Mouse (Mus musculus) adrenal gland, postnatal 36 days (tissue): Measurements from ENCODE around the gene Sh3bp2. TPM values are rescaled to one million over a fixed set of nuclear protein-coding genes. Genes with fewer than 3 reads are reported as not detected.

ENCODE experiments used
- microRNA-seq: library from miRNA; unstranded; fragments of <30 nt; microRNA quantifications from one replicate; pipeline ENCODE4 v1.2.0, GENCODE M21; 2021
- total RNA-seq, 2 experiments: library from RNA; stranded (reverse); gene quantifications; 2 replicates each; pipeline ENCODE4 v1.2.3; 2021

The Sh3bp2 gene
- total RNA-seq, 2 experiments from 2014 or later = 15.4 to 17.3 TPM

Small RNA genes lying within 50 kb of the gene (microRNA-seq; reads per million reads assigned to microRNA genes)
- not detected for gene Mir7036b

Other genes starting within 250 kb of the Sh3bp2 start
- gene Zfyve28, start 237.4 kb upstream of the Sh3bp2 start, total RNA-seq = under 1 TPM; 0.36 to 0.60 TPM
- not detected for gene Cfap99, start 237.2 kb upstream of the Sh3bp2 start, total RNA-seq
- gene Rnf4, start 189.5 kb upstream of the Sh3bp2 start, total RNA-seq = 100 to 1,000 TPM; 100 to 102 TPM
- gene Fam193a, start 155.9 kb upstream of the Sh3bp2 start, total RNA-seq = 10 to 100 TPM; 26.9 to 33.5 TPM
- 10 to 100 TPM; 15.0 to 16.8 TPM for gene Tnip2, start 11.8 kb upstream of the Sh3bp2 start, total RNA-seq
- 100 to 1,000 TPM; 141 to 156 TPM for gene Add1, start 47.8 kb downstream of the Sh3bp2 start, total RNA-seq
- 10 to 100 TPM; 32.7 to 40.3 TPM for gene Mfsd10, start 111.4 kb downstream of the Sh3bp2 start, total RNA-seq
- gene Nop14, start 134.3 kb downstream of the Sh3bp2 start, total RNA-seq = 10 to 100 TPM; 22.0 to 32.4 TPM
- gene Grk4, start 134.5 kb downstream of the Sh3bp2 start, total RNA-seq = 1 to 10 TPM; 3.3 TPM
- 10 to 100 TPM; 28.0 to 42.0 TPM for gene Htt, start 235.9 kb downstream of the Sh3bp2 start, total RNA-seq